Mouse (Mus musculus) limb, embryonic 12.5 days (tissue): ENCODE measurements around the gene Icmt. TPM values are rescaled to one million over a fixed set of nuclear protein-coding genes. Genes with fewer than 3 reads are reported as not detected.

ENCODE experiments used
- ATAC-seq: fragments of 200-750 bp; cut with Nextera tagmentation; 2 replicates; pipeline ENCODE4 v1.8.0; 2017; ENCODE audit warnings: low read depth, moderate TSS enrichment; ENCODE audit not compliant: insufficient number of reproducible peaks, insufficient read depth, low FRiP score, low TSS enrichment
- H3K27ac ChIP-seq: fragments of 300-500 bp; sonication (generic); 2 replicates; pipeline ENCODE4 v1.5.1; 2016; ENCODE audit warnings: mild to moderate bottlenecking, moderate library complexity
- H3K27me3 ChIP-seq: fragments of 300-500 bp; sonication (generic); 2 replicates; pipeline ENCODE4 v1.6.1; 2016; ENCODE audit warnings: mild to moderate bottlenecking, moderate library complexity
- H3K36me3 ChIP-seq: fragments of 300-500 bp; sonication (generic); 2 replicates; pipeline ENCODE4 v1.6.1; 2016; ENCODE audit warnings: mild to moderate bottlenecking, moderate library complexity
- H3K4me1 ChIP-seq: fragments of 300-500 bp; sonication (generic); replicated peaks from 2 replicates; pipeline ENCODE4 v1.6.1; 2016
- H3K4me2 ChIP-seq: fragments of 300-500 bp; sonication (generic); 2 replicates; pipeline ENCODE4 v1.6.1; 2016; ENCODE audit warnings: mild to moderate bottlenecking, moderate library complexity
- H3K4me3 ChIP-seq: fragments of 300-500 bp; sonication (generic); replicated peaks from 2 replicates; pipeline ENCODE4 v1.5.1; 2016; ENCODE audit warnings: mild to moderate bottlenecking
- H3K9ac ChIP-seq: fragments of 300-500 bp; sonication (generic); replicated peaks from 2 replicates; pipeline ENCODE4 v1.6.1; 2016; ENCODE audit warnings: mild to moderate bottlenecking, moderate library complexity
- H3K9me3 ChIP-seq: fragments of 300-500 bp; sonication (generic); 2 replicates; pipeline ENCODE4 v1.6.1; 2016; ENCODE audit warnings: mild to moderate bottlenecking, moderate library complexity
- WGBS: fragments of 180-500 bp; shearing (Covaris S2); methylation state at CpG from one replicate; pipeline ENCODE4 v1.1.7; 2016; 5-methylcytosine and 5-hydroxymethylcytosine counted together
- polyA plus RNA-seq: library from polyadenylated mRNA; unstranded; fragments of >200 nt; fragmentation: Nextera tagmentation; extraction: Ambion mirVana; gene quantifications from 2 replicates; pipeline ENCODE4 v1.2.1, GENCODE M21; 2016

Gene Icmt
- polyA plus RNA-seq, 1 experiment from 2014 or later, result 29.3 TPM

DNA sequence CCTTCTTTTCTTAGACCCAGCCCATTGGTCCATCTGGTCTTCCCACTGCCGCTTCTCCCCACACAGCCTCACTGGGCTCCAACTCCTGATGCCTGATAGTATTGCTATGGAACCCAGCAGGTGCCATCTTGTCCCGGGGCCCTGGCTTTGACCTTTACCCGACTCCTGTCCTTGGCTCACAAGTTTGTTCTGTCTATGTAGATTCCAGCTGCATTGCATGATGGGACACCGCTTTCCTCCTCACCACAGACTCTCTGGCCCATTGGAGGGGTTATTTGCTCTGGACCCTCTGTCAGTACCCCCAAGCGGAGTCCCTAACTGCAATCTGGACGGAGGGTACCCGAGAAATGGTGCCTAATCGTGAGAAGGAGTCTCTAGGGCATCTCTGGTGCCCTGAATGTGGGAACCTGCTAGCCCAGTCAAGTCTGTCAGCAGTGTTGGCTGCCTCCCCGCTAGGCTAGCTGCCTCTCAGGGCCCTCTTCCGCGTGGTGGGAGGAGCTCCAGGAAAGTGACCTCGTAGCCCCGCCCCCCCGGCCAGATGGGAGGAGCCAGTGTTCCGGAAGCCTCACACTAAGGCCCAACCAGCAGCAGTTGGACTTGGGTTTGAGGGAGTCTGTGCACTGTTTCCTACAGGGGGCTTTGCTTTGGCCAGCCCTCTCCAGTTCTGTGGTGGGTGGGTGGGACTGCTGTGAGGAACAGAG lies 43.7 kb downstream of the Icmt start:
- ATAC-seq, result no peak
- Histone ChIP-seq H3K9me3 (no peaks in the 10 kb centered on the region), H3K4me2 (no peak overlapping the region), H3K27me3 (peaks cover 88% of the 10 kb centered on the region), H3K9ac (no peak overlapping the region), H3K36me3 (peaks cover 5% of the 10 kb centered on the region), H3K4me1 (peaks cover 16% of the 10 kb centered on the region), H3K27ac (no peak overlapping the region), H3K4me3 (no peak overlapping the region)
- WGBS, result 35% methylated on average over 15 of the region's 15 CpGs

DNA sequence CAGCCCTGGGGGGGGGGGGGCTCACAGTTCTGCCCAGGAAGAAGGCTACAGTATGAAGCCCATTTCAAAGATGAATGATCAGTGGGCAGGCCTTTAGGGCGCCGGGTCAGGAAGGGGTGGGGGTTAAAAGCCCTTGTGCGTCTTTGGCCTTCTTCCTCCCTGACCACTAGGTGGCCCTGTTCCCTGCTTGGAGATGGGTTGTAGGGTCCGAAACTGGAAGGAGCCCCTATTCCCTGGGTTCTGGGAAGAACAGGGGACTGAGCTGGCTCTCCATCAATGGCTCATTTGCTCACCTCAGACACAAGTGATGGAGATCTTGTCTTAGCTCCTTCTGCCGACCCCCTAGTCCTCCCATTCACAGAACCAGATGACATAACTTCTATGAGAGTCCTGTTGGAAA lies 46.3 kb downstream of the Icmt start:
- Histone ChIP-seq H3K27ac (no peak overlapping the region), H3K36me3 (no peaks in the 10 kb centered on the region), H3K4me2 (no peak overlapping the region), H3K9ac (no peak overlapping the region), H3K4me1 (peaks cover 16% of the 10 kb centered on the region), H3K9me3 (no peaks in the 10 kb centered on the region), H3K4me3 (no peak overlapping the region), H3K27me3 (peaks cover 77% of the 10 kb centered on the region)
- no peak for ATAC-seq
- 20% methylated on average over 5 of the region's 5 CpGs for WGBS

DNA sequence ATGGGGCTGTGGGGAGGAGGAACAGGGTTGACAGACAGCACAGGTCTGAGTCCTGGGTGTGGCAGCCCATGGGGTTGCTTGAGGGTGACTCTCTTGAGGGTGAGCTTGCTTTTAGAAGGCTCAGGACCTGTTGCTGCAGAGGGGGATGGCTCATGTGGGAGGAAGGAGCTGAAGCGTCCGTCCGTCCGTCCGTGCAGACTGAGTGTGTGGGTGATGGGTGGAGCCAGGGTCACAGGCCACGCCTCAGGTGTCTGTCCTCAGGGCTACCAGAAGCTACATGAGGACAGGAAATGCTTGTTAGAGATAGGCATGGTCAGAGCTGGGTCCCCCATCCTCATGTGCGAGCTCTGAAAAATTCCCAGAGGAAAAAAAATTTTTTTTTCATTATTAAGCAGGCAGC lies 47.6 kb downstream of the Icmt start:
- peaks cover 77% of the 10 kb centered on the region for H3K27me3 ChIP-seq

DNA sequence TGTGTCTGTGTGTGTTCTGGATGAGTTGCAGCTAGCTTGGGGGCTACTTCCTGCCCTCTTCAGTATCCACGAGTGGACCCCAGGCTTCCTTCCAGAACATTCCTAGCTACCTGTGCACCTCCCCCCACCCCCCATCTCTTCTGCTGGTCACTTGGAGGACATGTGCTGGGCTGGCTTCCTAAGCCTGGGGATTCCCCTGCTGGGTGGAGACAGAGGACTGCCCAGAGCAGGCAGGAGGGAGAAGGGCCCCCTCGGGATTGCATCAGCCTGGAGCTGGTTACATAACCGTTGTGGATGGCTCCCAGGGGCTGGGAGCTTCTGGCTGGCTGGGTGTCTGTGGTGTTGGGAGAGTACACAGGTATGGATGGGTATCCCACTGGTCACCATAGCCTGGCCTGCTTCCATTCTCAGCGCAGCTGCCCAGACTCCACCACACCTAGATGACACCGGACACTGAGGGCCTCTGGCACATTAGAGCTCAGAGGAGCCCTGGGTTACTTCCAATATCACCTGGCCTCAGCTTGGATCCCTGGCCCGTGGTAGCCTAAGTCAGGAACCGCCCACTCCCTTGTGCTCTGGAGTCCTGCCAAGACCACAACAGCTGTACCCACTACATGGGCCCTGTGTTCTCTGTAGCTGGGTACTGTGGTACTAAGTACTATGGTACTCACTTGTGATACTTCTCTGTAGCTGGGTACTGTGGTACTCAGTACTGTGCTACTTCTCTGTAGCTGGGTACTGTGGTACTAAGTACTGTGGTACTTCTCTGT lies 48.3 kb downstream of the Icmt start:
- no peaks in the 10 kb centered on the region for H3K36me3 ChIP-seq
- no peak overlapping the region for H3K4me2 ChIP-seq
- no peak overlapping the region for H3K27ac ChIP-seq
- WGBS, result 58% methylated on average over 7 of the region's 7 CpGs
- H3K4me3 ChIP-seq, result no peak overlapping the region
- H3K27me3 ChIP-seq, result peaks cover 77% of the 10 kb centered on the region
- no peak overlapping the region for H3K9ac ChIP-seq
- H3K9me3 ChIP-seq, result no peaks in the 10 kb centered on the region
- H3K4me1 ChIP-seq, result peaks cover 6% of the 10 kb centered on the region
- no peak for ATAC-seq

More for the DNA sequence above, 47.6 kb downstream of the Icmt start:
- ATAC-seq, result no peak
- Histone ChIP-seq H3K9ac (no peak overlapping the region), H3K27ac (no peak overlapping the region), H3K36me3 (no peaks in the 10 kb centered on the region), H3K4me1 (peaks cover 4% of the 10 kb centered on the region), H3K9me3 (no peaks in the 10 kb centered on the region), H3K4me3 (no peak overlapping the region), H3K4me2 (no peak overlapping the region)
- WGBS, result 53% methylated on average over 7 of the region's 7 CpGs

DNA sequence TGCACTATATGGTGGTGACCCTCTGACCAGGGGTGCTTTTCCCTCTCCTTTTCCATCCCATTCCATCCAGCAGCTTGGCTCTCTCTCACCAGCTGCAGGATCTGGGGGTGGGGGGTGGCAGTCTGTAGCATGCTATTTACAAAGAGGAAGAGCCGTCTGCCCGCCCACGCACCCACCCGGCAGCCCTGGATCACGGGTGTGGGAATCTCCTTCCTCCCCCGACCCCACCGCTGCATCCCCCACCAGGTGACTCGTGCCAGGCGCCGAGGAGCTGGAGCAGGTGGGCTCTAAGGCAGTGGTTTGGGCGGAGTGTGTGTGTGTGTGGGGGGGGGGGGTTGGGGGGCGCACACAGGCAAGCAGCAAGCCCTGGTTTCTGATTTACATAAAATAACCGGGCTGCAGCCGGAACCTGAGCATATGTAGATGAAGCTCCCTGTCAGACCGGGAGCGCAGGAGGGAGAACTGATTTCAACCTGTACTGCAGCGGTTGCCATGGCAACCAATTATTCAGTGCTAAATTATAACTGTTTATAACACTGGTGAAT lies 52.9 kb downstream of the Icmt start:
- Histone ChIP-seq H3K4me3 (no peak overlapping the region), H3K4me2 (no peak overlapping the region), H3K36me3 (no peaks in the 10 kb centered on the region), H3K27ac (no peak overlapping the region), H3K9me3 (no peaks in the 10 kb centered on the region), H3K9ac (no peak overlapping the region), H3K27me3 (peaks cover 69% of the 10 kb centered on the region), H3K4me1 (peaks cover 6% of the 10 kb centered on the region)
- no peak for ATAC-seq
- WGBS, result 8% methylated on average over 15 of the region's 17 CpGs

DNA sequence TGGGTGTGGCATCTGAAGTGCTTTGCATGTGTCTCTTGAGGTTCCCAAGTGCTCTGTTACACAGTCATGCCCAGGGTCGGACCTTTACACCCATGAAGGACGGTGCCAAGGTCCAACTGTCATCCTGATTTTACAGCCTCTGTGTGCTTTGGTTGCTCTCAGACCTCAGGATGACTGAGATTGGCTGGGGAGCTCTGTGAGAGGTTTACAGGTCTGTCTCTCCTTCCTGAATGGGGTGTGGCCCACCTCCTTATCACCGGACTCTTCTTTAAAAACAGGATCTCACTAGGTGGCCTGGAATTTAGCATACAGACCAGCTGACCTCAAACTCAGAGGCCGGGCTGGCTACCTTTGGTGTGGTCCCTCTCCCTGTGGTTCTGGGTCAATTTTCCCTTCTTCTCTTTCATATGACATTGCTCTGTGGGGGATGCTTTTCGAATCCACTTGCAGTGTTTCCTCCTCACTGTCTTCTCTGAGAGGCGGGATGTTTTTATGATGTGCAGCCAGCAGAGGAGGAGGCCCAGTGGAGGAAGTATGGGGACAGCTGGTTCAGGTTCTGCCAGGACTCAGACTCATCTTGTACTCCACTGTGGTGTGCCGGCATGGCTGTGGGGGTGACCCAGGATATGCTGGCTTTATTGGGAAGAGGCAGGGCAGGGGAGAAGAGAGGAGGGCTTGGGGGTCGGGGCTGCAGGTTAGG lies 53.8 kb downstream of the Icmt start:
- Histone ChIP-seq H3K36me3 (no peaks in the 10 kb centered on the region), H3K27me3 (peaks cover 69% of the 10 kb centered on the region), H3K9me3 (no peaks in the 10 kb centered on the region), H3K4me3 (no peak overlapping the region), H3K4me2 (no peak overlapping the region), H3K9ac (no peak overlapping the region), H3K4me1 (peaks cover 6% of the 10 kb centered on the region), H3K27ac (no peak overlapping the region)
- no peak for ATAC-seq
- WGBS, result 29% methylated on average over 8 of the region's 8 CpGs

DNA sequence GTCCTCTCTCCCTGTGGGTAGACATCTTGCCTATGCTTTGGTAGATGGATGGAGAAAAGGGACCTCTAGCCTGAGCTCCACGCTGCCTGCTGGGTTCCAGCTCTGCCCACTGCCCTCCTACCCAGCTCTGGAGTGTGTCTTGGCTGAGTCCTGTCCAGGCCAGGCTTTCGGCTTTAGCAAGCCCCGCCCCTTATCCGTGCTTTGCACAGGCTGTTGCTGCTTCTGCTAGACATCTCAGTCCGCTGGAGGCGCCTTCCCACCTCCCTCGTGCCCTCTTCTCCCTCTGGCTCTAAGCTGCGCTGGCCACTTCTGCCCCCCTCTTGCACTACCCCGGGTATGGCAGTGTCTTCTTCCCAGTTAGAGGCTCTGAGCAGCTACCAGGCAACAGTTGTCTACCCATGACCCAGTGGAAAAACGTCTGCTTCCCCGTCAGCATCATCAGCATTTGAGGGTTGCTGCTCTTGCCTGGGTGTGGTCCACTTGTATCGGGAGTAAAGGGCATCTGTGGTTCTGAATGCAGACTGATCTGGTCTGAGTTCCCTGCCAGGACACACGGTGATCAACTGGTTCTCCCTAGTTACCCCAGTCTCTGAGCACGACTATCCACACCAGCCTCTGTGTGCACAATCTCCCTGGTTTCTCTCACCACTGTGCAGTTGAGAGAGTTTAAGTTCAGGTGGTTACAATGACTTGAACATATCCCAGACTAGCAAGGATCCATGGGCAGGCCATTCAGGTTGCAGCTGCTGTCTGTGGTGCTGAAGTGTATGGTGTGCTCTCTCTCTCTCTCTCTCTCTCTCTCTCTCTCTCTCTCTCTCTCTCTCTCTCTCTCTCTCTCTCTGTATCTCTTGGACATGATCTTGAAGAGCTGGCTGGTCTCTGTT lies 54.6 kb downstream of the Icmt start:
- Histone ChIP-seq H3K4me3 (no peak overlapping the region), H3K9me3 (no peaks in the 10 kb centered on the region), H3K4me1 (peaks cover 6% of the 10 kb centered on the region), H3K9ac (no peak overlapping the region), H3K4me2 (no peak overlapping the region), H3K27ac (no peak overlapping the region), H3K36me3 (no peaks in the 10 kb centered on the region), H3K27me3 (peaks cover 69% of the 10 kb centered on the region)
- 23% methylated on average over 14 of the region's 14 CpGs for WGBS
- no peak for ATAC-seq

DNA sequence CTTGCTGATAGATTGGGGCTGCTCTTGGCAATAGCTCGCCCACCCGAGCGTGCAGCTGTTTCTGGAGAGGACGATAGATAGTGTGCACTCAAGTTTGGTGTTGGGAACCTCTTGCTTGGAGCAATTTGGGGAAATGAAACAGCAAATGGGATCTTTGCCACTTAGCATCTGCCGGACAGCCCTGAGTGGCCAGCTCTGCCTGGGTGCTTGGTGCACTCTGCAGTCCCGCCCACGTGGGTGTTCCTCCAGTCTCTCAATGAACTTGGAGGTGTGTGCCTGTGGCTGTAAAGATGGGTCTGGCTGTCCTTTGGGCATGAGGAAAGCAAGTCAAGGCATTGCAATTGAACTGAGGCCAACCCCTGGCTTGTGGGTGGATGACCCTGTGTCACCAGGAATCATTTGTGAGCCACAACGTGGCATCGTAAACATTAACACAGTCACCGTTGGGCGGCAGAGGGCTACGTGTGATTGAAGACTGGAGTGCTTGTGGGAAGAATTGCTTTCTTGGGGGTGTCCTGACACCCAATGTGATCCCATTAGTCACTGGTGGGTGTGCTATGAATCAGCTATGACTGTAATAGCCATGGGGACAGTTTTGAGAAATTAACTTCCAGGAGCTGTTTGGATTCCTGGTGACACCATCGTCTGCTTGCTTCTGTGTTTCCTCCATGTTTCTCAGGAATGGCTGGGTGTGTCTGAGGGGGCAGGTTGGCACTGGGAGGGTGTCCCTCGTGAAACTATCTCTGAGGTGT lies 57.0 kb downstream of the Icmt start:
- ATAC-seq, result no peak
- no peaks in the 10 kb centered on the region for H3K36me3 ChIP-seq
- H3K27ac ChIP-seq, result no peak overlapping the region
- H3K4me1 ChIP-seq, result peaks cover 6% of the 10 kb centered on the region
- no peaks in the 10 kb centered on the region for H3K9me3 ChIP-seq
- H3K27me3 ChIP-seq, result peaks cover 66% of the 10 kb centered on the region
- H3K9ac ChIP-seq, result no peak overlapping the region
- 74% methylated on average over 14 of the region's 14 CpGs for WGBS
- no peak overlapping the region for H3K4me2 ChIP-seq
- no peak overlapping the region for H3K4me3 ChIP-seq

DNA sequence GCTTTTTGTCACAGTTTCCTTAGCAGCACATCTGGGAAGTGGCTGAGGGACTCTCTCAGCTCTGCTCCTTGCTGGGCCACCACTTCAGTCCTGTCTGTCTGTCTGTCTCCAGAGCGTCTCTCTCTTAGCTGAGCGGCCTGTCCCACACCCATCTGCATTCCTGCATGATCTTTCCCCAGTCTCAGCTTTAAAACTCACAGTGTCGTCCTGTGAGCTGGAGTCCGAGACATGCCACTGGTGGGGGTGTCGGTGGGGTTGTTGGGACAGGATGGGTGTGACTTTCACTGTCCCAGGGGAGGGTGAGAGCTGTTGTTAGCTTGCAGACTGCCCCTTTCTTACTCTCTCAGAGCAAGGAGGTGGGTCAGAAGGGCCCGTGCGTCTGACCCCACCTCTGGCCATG lies 58.6 kb downstream of the Icmt start:
- Histone ChIP-seq H3K4me1 (no peaks in the 10 kb centered on the region; the same call in 1 of the 2 replicates), H3K27me3 (peaks cover 66% of the 10 kb centered on the region), H3K4me3 (no peak overlapping the region), H3K9me3 (no peaks in the 10 kb centered on the region), H3K4me2 (no peak overlapping the region), H3K9ac (no peak overlapping the region), H3K27ac (no peak overlapping the region), H3K36me3 (no peaks in the 10 kb centered on the region)
- ATAC-seq, result no peak
- WGBS, result 79% methylated on average over 7 of the region's 7 CpGs
